Mouse (Mus musculus) cerebral cortex, adult 2 months (tissue): ENCODE measurements around the gene Bfsp2.

Source experiments
- WGBS: fragments of 180-500 bp; shearing (Covaris S2); methylation state at CpG from one replicate; pipeline ENCODE4 v1.1.7; 2018; 5-methylcytosine and 5-hydroxymethylcytosine counted together

The Bfsp2 gene

GRCm38 (mm10) chr9:103480044-103480576 lies at the start of gene Bfsp2:
Bfsp2 (minus strand) TSS chr9:103480420.
- 69% methylated on average over 9 of the region's 9 CpGs for WGBS

GRCm38 (mm10) chr9:103525041-103525537 lies 44.9 kb upstream of the Bfsp2 start:
- 34% methylated on average over 10 of the region's 10 CpGs for WGBS

- WGBS = 25% methylated on average over 5 of the region's 5 CpGs
Measured at GRCm38 (mm10) chr9:103524600-103524999, 44.4 kb upstream of the Bfsp2 start.

- WGBS = 25% methylated on average over 7 of the region's 7 CpGs
Measured at GRCm38 (mm10) chr9:103523742-103524403, 43.7 kb upstream of the Bfsp2 start.

GRCm38 (mm10) chr9:103523008-103523407 lies 42.8 kb upstream of the Bfsp2 start:
- WGBS = 73% methylated on average over 6 of the region's 6 CpGs

GRCm38 (mm10) chr9:103513884-103514283 lies 33.7 kb upstream of the Bfsp2 start:
- 58% methylated on average over 2 of the region's 2 CpGs for WGBS

GRCm38 (mm10) chr9:103512257-103512656 lies 32.0 kb upstream of the Bfsp2 start:
- 92% methylated on average over 6 of the region's 6 CpGs for WGBS

- 87% methylated on average over 7 of the region's 7 CpGs for WGBS
Measured at GRCm38 (mm10) chr9:103506968-103507584, 26.9 kb upstream of the Bfsp2 start.

- WGBS = 54% methylated on average over 5 of the region's 5 CpGs
Measured at GRCm38 (mm10) chr9:103505067-103505466, 24.8 kb upstream of the Bfsp2 start.

- WGBS = 28% methylated on average over 1 of the region's 1 CpGs
Measured at GRCm38 (mm10) chr9:103504646-103505045, 24.4 kb upstream of the Bfsp2 start.

GRCm38 (mm10) chr9:103503586-103504298 lies 23.5 kb upstream of the Bfsp2 start:
- 84% methylated on average over 3 of the region's 3 CpGs for WGBS

- WGBS = 81% methylated on average over 2 of the region's 2 CpGs
Measured at GRCm38 (mm10) chr9:103502655-103503054, 22.4 kb upstream of the Bfsp2 start.

GRCm38 (mm10) chr9:103501861-103502364 lies 21.7 kb upstream of the Bfsp2 start:
- WGBS = 16% methylated on average over 14 of the region's 14 CpGs

- WGBS = 94% methylated on average over 18 of the region's 18 CpGs
Measured at GRCm38 (mm10) chr9:103499366-103499765, 19.1 kb upstream of the Bfsp2 start.

- 74% methylated on average over 8 of the region's 8 CpGs for WGBS
Measured at GRCm38 (mm10) chr9:103498699-103499098, 18.5 kb upstream of the Bfsp2 start.

- WGBS = 85% methylated on average over 11 of the region's 11 CpGs
Measured at GRCm38 (mm10) chr9:103495391-103495790, 15.2 kb upstream of the Bfsp2 start.

GRCm38 (mm10) chr9:103494346-103495020 lies 14.3 kb upstream of the Bfsp2 start:
- WGBS = 13% methylated on average over 7 of the region's 7 CpGs

- WGBS = 85% methylated on average over 8 of the region's 8 CpGs
Measured at GRCm38 (mm10) chr9:103491985-103492384, 11.8 kb upstream of the Bfsp2 start.

- WGBS = 28% methylated on average over 2 of the region's 2 CpGs
Measured at GRCm38 (mm10) chr9:103490439-103490838, 10.2 kb upstream of the Bfsp2 start.

- WGBS = 86% methylated on average over 4 of the region's 4 CpGs
Measured at GRCm38 (mm10) chr9:103489883-103490282, 9.7 kb upstream of the Bfsp2 start.

GRCm38 (mm10) chr9:103489096-103489495 lies 8.9 kb upstream of the Bfsp2 start:
- WGBS = 69% methylated on average over 7 of the region's 7 CpGs

GRCm38 (mm10) chr9:103486262-103486661 lies 6.0 kb upstream of the Bfsp2 start:
- WGBS = 75% methylated on average over 6 of the region's 6 CpGs
